Mouse (Mus musculus) heart, postnatal 25 days (tissue): ENCODE measurements around the gene Rint1. TPM values are rescaled to one million over a fixed set of nuclear protein-coding genes. Genes with fewer than 3 reads are reported as not detected.

Experiments used
- DNase-seq: peaks from one replicate; pipeline ENCODE4 v3.0.0; 2022; ENCODE audit warnings: low spot score
- intact Hi-C: fragments of 180-260 bp; cut with DNase I; formaldehyde crosslinking; loops from one replicate; pipeline ENCODE4 v1.15.1; 2025
- total RNA-seq, 2 experiments: library from RNA; stranded (reverse); gene quantifications; 2 replicates each; pipeline ENCODE4 v1.2.3; 2021

Rint1 gene
- total RNA-seq, result 10 to 100 TPM; 11.3 to 12.5 TPM

GRCm38 (mm10) chr5:23787536-23788389 lies at the start of gene Rint1:
Gene Rint1, plus strand, starts transcription at chr5:23787711.
- intact Hi-C loops, result no loop called here
- DNase-seq, result peak; percentile 82

DNA sequence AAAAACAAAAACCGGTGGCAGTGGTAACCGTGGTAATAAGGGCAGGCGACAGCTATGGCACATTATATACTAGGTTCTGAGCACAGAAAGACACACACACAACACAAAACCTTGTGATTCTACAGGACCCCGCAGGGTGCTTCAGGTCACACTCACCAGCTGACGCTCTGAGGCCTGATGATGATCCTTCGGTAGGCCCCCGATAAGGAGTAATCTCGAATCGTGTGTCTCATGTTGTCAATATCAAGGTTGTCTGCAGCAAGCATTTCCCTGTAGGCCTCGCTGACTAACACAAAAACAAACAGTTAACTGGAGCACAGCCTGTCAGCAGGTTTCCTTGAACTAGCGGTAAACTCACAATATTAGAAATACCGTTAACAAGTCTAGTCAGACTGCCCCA lies 44.2 kb upstream of the Rint1 start:
- no peak for DNase-seq
- intact Hi-C loops, result no loop called here

DNA sequence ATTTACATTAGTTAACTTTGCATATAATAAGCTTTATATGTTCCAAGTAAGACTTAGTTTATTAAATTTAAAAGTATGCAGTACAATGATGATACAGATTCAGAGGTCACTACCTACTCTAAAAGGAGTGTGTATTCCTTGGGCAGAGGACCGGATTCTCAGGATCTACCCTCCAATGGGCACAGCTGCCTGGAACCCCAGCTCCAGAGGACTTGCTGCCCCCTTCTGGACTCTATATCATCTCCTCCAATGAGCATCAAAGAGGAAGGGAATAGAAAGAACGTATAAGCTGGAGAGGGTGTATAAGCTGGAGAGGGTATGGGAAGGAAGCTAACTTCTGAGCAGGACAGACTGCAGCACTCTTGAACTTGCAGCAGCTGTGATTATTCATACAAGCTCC lies 37.6 kb upstream of the Rint1 start:
- no peak for DNase-seq
- intact Hi-C loops, result no loop called here

DNA sequence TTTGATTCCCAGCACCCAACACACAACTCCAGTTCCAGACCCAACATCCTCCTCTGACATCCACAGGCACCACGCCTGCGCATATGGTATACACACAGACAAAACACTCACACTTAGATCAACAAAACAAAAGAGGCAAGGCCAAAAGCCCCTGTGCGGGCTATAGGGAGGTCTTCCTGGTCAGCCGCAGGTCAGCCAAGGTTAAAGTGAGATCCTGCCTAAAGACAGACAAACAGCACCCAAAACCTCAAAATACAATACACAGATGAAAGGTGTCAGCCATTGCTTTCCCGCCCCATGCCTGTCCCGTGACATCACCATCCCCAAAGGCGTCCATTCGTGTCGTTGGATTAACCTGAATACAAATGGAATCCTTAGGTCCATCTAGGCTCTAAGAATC lies 31.9 kb upstream of the Rint1 start:
- DNase-seq, result no peak
- intact Hi-C loops, result loop anchor here (5.0 kb wide), 1 partner anchor 83 kb away; no protein-coding TSS in a partner anchor

DNA sequence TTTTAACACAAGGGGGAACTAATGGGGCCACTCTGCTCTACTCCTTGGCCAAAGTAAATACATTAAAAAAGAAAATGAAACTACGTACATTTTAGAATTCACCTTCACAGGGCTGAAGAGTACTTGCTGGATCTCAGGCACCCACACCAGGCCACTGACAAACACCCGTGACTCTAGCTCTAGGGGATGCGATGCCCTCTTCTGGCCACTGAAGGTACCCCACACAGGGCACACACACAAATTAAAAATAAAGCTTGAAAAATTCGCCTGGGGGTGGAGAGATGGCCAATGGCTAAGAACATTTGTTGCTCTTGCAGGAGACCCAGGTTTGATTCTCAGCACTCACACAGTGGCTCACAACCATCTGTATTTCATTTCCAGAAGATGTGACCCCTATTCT lies 31.1 kb upstream of the Rint1 start:
- no peak for DNase-seq
- intact Hi-C loops, result loop anchor here (5.0 kb wide), 1 partner anchor 84 kb away; no protein-coding TSS in a partner anchor

GRCm38 (mm10) chr5:23758633-23759032 lies 28.9 kb upstream of the Rint1 start:
- intact Hi-C loops, result loop anchor here (5.0 kb wide), 1 partner anchor 86 kb away; no protein-coding TSS in a partner anchor
- no peak for DNase-seq

- no peak for DNase-seq
These were observed 25.0 kb upstream of the Rint1 start for GRCm38 (mm10) chr5:23762531-23762930.

GRCm38 (mm10) chr5:23764557-23764956 lies 23.0 kb upstream of the Rint1 start:
- DNase-seq, result no peak
- intact Hi-C loops, result no loop called here

More at GRCm38 (mm10) chr5:23762531-23762930, 25.0 kb upstream of the Rint1 start:
- intact Hi-C loops, result no loop called here

GRCm38 (mm10) chr5:23771105-23771504 lies 16.4 kb upstream of the Rint1 start:
- no peak for DNase-seq
- intact Hi-C loops, result no loop called here

DNA sequence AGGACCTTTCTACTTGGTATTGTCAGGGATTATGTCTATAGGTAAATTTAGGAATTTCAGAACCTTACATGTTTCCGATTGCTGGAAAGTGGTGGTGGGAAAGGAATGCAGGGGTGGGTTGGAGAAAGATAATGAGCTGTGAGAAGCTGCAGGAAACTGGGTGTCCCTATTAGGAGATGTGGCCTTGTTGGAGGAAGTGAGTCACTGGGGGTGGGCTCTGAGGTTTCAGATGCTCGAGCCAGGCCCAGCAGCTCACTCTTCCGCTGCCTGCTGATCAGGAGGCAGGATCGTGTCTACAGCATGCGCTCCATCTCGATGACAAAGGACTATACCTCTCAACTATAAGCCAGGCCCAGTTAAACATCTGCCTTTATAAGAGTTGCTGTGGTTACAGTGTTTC lies 13.3 kb upstream of the Rint1 start:
- DNase-seq, result no peak
- intact Hi-C loops, result no loop called here

DNA sequence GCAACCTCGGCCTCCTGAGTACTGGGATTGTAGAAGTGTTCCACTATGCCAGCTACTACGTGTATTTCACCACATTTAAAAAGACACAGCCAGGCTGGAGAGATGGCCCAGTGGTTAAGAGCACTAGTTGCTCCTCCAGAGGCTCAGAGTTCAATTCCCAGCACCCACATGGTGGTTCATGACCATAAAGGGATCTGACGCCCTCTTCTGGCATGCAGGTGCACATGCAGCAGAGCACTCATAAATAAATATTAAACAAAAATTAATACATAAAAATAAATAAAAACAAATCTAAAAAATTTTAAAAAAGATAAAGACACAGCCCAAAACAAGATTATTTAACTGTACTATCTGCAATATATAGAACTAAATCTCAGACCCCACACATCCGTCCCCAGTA lies 7.0 kb upstream of the Rint1 start:
- intact Hi-C loops, result no loop called here

DNA sequence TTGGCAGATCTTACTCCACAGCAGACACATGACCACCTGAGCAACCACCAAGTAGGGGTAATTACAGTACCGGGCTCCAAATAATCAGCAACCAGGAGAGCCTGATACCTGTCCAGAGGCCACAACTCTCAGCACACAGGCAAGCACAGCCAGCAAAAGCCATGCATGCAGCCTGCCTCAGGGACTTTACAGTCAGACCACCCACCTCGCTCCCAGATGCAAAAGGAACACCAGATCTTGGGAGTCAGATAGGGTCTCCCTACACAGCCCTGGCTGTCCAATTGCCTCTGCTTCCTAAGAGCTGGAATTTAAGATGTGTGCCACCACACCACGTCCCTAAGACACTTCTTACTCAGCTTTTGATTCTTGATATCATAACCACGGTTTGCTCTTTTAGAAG lies 6.3 kb upstream of the Rint1 start:
- no peak for DNase-seq
- intact Hi-C loops, result no loop called here

More for the DNA sequence above, 7.0 kb upstream of the Rint1 start:
- DNase-seq, result no peak

DNA sequence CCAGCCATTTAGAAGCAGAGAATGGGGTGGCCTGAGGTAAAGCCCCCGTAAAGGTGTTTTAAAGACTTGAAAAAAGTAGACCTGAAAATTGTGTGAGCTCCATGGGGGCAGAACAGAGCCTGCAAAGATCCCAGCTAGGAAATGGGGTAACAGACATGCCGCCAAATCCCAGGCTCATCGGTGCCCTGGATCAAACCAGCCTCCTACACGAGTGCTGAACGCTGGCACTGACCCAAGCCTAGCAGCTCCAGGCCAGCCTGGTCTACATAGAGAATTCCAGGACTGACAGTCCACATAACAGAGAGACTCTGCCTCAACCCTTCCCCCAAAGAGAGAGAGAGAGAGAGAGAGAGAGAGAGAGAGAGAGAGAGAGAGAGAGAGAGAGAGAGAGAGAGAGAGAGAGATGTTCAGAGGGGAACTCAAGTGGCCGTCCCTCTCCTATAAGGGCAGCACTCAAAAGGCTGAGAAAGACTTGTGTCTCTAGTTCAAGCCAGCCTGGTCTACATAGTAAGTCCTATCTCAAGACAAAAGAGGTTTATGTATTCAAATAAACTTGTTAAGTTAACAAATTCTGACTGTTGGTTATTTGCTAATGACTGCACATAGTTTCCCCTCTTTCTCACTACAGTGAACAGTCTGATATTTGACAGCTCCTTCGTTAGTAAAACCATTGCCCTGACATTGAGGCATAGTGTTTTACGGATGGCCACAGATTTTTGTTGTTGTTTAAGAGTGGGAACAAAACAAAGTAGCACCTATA lies 5.3 kb upstream of the Rint1 start:
- intact Hi-C loops, result no loop called here
- no peak for DNase-seq

DNA sequence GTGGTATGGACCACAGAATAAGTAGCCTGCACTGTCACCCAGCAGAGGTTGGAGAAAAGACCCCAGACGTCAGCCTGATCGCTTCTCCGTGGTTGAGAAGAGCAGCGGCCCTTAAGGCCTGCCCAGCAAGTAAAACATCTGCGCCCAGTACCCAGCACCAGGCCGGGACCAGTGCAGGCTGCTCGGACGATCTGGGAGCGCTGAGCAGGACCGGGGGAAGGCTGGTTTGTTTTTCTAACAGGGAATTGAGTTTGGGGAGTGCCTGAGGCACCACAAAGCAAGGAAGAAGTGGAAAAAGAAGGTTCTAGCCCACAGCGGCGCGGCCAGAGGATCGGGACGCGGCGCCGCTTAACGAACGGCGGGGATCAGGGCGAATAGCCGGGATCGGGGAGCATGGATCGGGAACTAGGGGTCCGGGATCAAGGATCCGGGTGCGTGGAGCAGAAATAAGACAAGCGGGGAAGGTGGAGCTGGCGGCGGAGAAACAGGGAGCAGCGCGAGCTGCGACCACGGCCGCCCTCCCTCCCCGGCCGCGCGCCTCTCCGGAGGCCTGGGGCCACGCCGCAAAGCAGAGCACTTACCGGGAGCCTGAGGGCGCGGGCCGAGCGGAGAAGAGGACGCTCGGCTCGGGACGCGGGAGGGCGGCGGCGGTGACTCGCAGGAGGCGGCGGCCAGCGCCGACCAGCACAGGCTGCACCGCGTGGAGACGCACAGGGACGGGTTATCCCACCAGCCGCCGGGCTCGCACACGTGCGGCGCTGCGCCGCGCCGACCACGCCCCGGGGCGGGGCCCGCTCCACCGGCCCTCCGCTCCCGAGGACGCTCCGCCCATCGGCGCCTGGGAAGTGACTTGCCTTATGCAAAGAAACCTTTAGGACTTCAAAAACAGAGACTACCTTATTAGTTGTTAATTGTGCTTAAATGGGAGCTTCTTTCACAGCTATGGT lies 4.3 kb upstream of the Rint1 start, which contains the start of gene Pus7:
Gene Pus7 (minus strand): TSS at position 781 of the 947 bp plus-strand sequence.
- DNase-seq, result peak; percentile 63
- intact Hi-C loops, result no loop called here

DNA sequence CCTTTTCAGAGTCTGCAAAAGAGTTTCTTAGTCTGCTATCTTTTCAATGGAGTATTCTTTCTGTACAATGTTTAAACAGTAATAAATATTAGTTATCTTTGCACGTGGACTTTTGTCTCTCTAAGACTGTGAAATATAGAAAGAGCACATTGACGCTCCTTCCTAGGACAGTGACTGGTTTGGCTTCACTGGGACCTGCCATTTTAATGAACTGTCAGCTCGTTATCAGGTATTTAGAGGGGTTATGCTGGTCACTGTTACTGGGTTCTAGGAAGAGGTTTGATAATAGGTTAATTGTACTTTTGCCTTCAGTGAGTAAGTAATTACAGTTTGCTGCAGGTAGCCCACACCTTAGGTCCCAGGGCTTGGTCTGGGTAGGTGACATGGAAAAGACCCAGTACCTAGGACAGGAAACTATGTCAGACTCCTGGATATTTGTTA lies 899 bp downstream of the Rint1 start:
- intact Hi-C loops, result no loop called here
- no peak for DNase-seq

DNA sequence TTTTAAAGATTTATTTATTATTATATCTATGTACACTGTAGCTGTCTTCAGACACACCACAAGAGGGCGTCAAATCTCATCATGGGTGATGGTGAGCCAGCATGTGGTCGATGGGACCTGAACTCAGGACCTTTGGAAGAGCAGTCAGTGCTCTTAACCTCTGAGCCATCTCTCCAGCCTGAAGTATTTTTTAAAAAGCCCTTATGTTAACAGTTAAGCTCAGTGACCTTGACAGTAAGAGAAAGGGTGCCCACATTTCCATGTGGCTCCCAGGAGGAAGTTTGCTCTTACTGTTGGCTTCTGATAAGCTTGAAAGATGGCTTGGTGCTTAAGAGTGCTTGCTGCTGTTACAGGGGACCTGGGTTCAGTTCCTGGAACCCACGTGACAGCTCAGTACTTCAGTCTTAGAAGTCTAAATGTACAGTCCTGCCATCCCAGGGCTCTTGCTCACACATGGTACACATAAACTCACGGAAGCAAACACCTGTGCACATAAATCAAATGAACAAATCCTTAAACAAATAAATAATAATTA lies 1.6 kb downstream of the Rint1 start:
- intact Hi-C loops, result no loop called here
- DNase-seq, result no peak

- DNase-seq, result no peak
- intact Hi-C loops, result no loop called here
These were observed 5.2 kb downstream of the Rint1 start for GRCm38 (mm10) chr5:23792726-23793125.

DNA sequence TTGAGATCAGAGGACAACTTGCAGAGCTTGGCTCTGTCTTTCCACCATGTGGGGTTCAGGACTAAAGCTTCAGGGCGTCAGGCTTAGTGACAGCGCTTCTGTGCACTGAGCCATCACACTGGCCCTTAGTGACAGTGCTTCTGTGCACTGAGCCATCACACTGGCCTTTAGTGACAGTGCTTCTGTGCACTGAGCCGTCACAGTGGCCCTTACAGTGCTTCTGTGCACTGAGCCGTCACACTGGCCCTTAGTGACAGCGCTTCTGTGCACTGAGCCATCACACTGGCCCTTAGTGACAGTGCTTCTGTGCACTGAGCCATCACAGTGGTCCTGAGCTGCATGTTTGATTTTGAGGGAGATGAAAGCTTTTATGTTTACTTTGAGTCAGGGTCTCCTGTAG lies 27.3 kb downstream of the Rint1 start:
- DNase-seq, result no peak
- intact Hi-C loops, result no loop called here

DNA sequence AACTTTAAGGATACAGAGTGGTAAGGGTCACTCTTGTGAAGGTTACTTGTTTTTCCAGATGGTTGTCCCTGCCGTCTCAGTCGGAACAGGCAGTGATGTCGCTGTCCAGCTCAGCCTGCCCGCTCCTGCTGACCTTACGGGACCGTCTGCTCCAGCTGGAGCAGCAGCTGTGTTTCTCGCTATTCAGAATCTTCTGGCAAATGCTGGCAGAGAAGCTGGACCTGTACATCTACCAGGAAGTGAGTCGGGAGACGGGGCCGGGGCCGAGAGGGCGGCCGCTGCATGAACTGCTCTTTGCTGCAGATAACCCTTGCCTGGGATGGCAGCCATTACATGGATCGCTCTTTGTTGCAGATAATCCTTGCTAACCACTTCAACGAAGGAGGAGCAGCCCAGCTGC lies 29.2 kb downstream of the Rint1 start:
- intact Hi-C loops, result no loop called here
- DNase-seq, result no peak

- no peak for DNase-seq
- intact Hi-C loops, result no loop called here
These were observed 34.8 kb downstream of the Rint1 start for GRCm38 (mm10) chr5:23822306-23822705.
